Mouse (Mus musculus) spleen, adult 2 months (tissue): ENCODE data around the gene Pcif1. TPM values are rescaled to one million over a fixed set of nuclear protein-coding genes. Genes with fewer than 3 reads are reported as not detected.
A peak's percentile ranks its signal among the peaks of the same experiment; 100 is the strongest.

ENCODE experiments used
- DNase-seq, 2 experiments: peaks; one replicate each; pipeline versions ENCODE4 v3.0.0 to v3.0.0-alpha.2; 2012 to 2021; ENCODE audit warnings: low spot score in 2 of 2, low read depth in 1 of 2
- H3K27ac ChIP-seq: fragments of 200-500 bp; 2 replicates; pipeline ENCODE4 v1.5.1; 2012; ENCODE audit warnings: low read length, inconsistent platforms; ENCODE audit not compliant: insufficient read depth
- H3K27me3 ChIP-seq: fragments of 200-500 bp; 2 replicates; pipeline ENCODE4 v1.6.1; 2012; ENCODE audit warnings: mild to moderate bottlenecking, moderate library complexity, low read length, inconsistent platforms; ENCODE audit not compliant: control insufficient read depth, insufficient read depth
- H3K36me3 ChIP-seq: fragments of 200-500 bp; 2 replicates; pipeline ENCODE4 v1.6.1; 2012; ENCODE audit warnings: mild to moderate bottlenecking, low read length, inconsistent platforms; ENCODE audit not compliant: control insufficient read depth, insufficient read depth
- H3K4me1 ChIP-seq: fragments of 200-500 bp; 2 replicates; pipeline ENCODE4 v1.6.1; 2011; ENCODE audit warnings: inconsistent platforms; ENCODE audit not compliant: control insufficient read depth, insufficient read depth, insufficient read length
- H3K4me3 ChIP-seq: fragments of 200-500 bp; 2 replicates; pipeline ENCODE4 v1.5.1; 2011; ENCODE audit warnings: mild to moderate bottlenecking, inconsistent platforms; ENCODE audit not compliant: insufficient read depth, insufficient read length; ENCODE audit errors: extremely low read depth
- CTCF ChIP-seq: fragments of 200-500 bp; IDR thresholded peaks from 2 replicates; pipeline ENCODE4 v1.5.1; 2011; ENCODE audit warnings: mild to moderate bottlenecking, inconsistent platforms; ENCODE audit not compliant: insufficient read depth, insufficient read length, insufficient replicate concordance; ENCODE audit errors: extremely low read depth
- POLR2A ChIP-seq: fragments of 200-500 bp; IDR thresholded peaks from 2 replicates; pipeline ENCODE4 v1.6.1; 2011; ENCODE audit warnings: low read depth, low read length, inconsistent platforms
- WGBS: fragments of 180-500 bp; shearing (Covaris S2); methylation state at CpG from one replicate; pipeline ENCODE4 v1.1.7; 2018; 5-methylcytosine and 5-hydroxymethylcytosine counted together
- polyA plus RNA-seq: library from polyadenylated mRNA; depleted of rRNA; stranded (reverse); fragments of >200 nt; gene quantifications from 2 replicates; pipeline ENCODE4 v1.2.3, GENCODE M21; 2012; rRNA removed

Gene Pcif1
- polyA plus RNA-seq, 1 experiment: 33.2 TPM

DNA sequence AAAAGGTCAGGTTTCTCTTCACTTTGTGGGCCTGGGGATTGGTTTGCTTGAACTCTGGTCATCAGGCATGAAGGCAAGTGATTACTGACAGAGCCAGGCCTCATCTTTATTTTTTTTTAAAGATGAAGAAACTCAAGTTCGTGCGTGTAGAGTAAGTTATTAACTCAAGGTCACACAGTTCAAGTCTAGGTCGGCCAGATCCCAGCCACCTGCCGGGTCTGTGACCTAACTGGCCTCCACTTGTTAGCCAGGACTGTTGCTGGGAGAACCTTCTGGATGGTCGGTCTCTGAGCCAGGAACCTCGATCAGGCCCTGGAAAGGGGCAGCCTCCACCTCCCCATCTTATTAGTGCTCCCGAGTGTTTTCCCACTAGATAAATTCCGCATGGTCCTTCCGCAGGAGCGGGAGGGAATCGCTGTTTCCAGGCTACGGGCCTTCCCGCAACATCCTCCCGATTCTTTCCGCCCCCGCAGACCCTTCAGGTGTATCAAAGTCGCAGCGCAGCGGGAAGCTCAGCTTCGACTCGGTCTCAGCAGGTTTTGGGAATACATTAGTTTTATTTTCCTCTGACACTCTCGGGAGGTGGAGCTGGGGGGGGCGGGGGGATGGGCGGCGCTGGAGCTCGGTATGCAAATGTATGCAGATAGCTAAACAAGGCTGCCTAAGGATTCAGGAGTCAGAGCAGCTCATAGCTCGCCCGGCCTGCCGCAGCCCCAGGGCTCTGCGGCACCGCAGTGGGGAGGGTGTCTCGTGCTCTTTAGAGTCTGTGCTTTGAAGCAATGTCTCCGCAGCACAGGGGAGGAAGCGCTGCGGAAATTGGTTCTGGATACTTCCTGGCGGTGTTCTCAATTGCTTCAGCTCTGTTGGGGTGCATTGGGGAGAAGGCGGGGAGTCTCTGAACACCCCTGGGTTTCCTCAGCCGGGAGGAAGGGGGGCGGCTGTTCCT is 59.3 kb downstream of the Pcif1 start:
- Histone ChIP-seq H3K27me3 (peaks cover 3% of the 10 kb centered on the region), H3K4me1 (peaks cover 28% of the 10 kb centered on the region; the same call in 1 of the 2 replicates), H3K27ac (no peak overlapping the region), H3K36me3 (no peaks in the 10 kb centered on the region), H3K4me3 (peak overlapping the region; percentile 16; the same call in 1 of the 2 replicates)
- WGBS: 11% methylated on average over 39 of the region's 39 CpGs
- DNase-seq: peak; percentile 30 to 43
- no peak for TF ChIP-seq CTCF
- TF ChIP-seq POLR2A: no peak

DNA sequence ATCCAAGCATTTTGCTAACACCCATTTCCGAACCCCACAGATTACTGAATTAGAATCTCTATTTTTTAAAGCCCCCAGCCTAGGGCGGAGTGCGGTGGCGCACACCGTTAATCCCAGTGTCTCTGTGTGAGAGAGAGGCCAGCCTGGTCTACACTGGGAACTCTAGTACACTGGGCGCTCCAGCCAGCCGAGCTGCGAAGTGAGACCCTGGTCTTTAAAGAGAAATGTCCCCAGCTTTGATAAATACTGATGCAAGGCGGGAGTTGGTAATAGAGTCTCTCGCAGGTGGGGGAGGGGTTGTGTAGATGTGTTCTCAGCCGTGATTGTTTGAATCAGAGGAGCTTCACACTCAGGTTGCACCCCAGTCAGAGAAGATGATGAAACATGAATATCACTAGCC is 60.0 kb downstream of the Pcif1 start:
- 7% methylated on average over 11 of the region's 11 CpGs for whole genome bisulfite sequencing
- peaks cover 3% of the 10 kb centered on the region for H3K27me3 ChIP-seq
- DNase-seq: no peak
- H3K27ac ChIP-seq: no peak overlapping the region
- H3K36me3 ChIP-seq: no peaks in the 10 kb centered on the region
- TF ChIP-seq CTCF: no peak
- no peak for TF ChIP-seq POLR2A
- peaks cover 28% of the 10 kb centered on the region; the same call in 1 of the 2 replicates for H3K4me1 ChIP-seq
- H3K4me3 ChIP-seq: peak overlapping the region; percentile 12; the same call in 1 of the 2 replicates

DNA sequence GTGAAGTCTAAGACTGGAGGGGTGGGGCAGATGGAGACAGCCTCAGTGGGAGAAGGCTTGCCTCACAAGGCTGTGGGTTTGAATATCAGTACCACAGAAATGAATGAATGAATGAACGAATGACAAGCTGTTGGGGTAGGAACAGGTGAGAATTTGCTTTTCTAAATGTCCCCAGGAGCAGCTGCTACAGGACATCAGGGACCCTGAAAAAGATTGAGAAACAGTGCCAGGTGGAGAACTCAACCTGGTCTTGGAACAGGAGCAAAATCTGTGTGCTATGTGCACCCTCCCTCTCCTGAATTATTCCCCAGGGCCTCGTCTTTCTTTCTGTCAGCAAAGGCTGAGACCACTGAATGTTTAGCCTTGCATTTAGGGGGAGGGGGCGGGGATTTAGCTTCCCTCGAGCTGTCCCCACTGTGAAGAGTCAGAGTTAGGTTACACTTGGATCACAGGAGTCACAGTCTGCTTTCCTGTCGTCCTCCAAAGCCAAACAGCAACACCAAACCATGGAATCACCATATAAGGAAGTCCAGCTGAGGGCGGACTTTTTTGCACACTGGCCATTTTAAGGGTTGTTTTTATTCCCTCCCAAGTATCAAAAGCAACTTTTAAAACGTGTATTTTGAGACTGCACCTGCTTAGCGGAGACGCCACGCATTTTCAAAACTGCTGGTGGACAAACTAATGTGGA is 61.2 kb downstream of the Pcif1 start, which contains the start of gene Mmp9:
Mmp9 (plus strand) TSS at position 641 of the 691 bp plus-strand sequence.
- no peak within 1 kb of the TSS for H3K27ac ChIP-seq
- no peak within 1 kb of the TSS for H3K4me3 ChIP-seq
- H3K4me1 ChIP-seq: peaks cover 28% of the 10 kb centered on the region; the same call in 1 of the 2 replicates
- no peaks in the 10 kb centered on the region for H3K27me3 ChIP-seq
- DNase-seq: no peak
- H3K36me3 ChIP-seq: no peaks in the 10 kb centered on the region
- TF ChIP-seq POLR2A (no peak), CTCF (no peak)
- WGBS: 19% methylated on average over 10 of the region's 10 CpGs

DNA sequence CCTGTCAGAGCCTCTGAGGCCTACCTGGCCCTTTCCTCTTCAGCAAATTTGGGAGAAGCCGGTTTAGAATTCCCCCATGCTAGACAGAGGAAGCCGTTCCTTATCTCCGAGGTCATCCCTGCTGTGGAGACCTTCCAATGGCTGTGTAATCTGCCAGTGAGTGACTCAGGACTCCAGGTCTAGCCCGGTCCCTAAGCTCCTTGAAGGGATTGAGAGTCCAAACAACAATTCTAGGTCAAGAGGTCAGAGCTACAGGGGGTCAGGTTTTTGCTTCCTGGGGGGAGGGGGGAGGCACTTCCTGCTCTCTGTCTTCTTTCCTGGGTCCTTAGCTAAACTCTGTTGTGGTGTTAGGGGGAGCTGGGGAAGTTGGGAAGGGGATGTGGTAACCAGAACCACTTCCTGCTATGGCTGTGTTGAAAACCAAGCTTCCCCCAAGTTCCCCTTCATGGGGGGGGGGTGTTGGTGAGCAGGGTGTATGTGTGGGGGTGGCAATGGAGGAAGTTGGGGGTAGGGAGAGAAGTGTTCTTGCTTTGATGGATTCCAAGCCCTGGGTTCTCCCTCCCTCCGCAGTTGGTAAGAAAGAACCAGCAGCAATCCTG is 63.7 kb downstream of the Pcif1 start:
- DNase-seq: peak; percentile 63 to 74
- no peak overlapping the region for H3K4me3 ChIP-seq
- no peaks in the 10 kb centered on the region for H3K36me3 ChIP-seq
- WGBS: 2% methylated on average over 5 of the region's 5 CpGs
- H3K27ac ChIP-seq: no peak overlapping the region
- H3K27me3 ChIP-seq: no peaks in the 10 kb centered on the region; the same call in 1 of the 2 replicates
- TF ChIP-seq POLR2A (no peak), CTCF (no peak)
- peaks cover 28% of the 10 kb centered on the region; the same call in 1 of the 2 replicates for H3K4me1 ChIP-seq

Other genes with a start within 250 kb of the Pcif1 start
- not detected in 2 replicates for gene Wfdc16, start 240.5 kb upstream of the Pcif1 start, polyA plus RNA-seq
- not detected in 2 replicates for gene Wfdc10, start 223.3 kb upstream of the Pcif1 start, polyA plus RNA-seq
- gene Wfdc9, start 222.7 kb upstream of the Pcif1 start, polyA plus RNA-seq: not detected in 2 replicates
- gene Wfdc11, start 205.2 kb upstream of the Pcif1 start, polyA plus RNA-seq: not detected in 2 replicates
- gene Wfdc13, start 194.2 kb upstream of the Pcif1 start, polyA plus RNA-seq: not detected in 2 replicates
- not detected in 2 replicates for gene Spint4, start 180.8 kb upstream of the Pcif1 start, polyA plus RNA-seq
- gene Spint5, start 164.0 kb upstream of the Pcif1 start, polyA plus RNA-seq: not detected in 2 replicates
- 0.18 and 0.34 TPM in 2 replicates for gene Wfdc3, start 133.4 kb upstream of the Pcif1 start, polyA plus RNA-seq
- gene Dnttip1, start 133.3 kb upstream of the Pcif1 start, polyA plus RNA-seq: 38.9 and 48.0 TPM in 2 replicates
- 92.8 and 97.2 TPM in 2 replicates for gene Ube2c, start 109.4 kb upstream of the Pcif1 start, polyA plus RNA-seq
- gene Tnnc2, start 99.3 kb upstream of the Pcif1 start, polyA plus RNA-seq: not detected in 2 replicates
- 9.5 and 12.9 TPM in 2 replicates for gene Snx21, start 93.5 kb upstream of the Pcif1 start, polyA plus RNA-seq
- gene Acot8, start 74.4 kb upstream of the Pcif1 start, polyA plus RNA-seq: 44.9 and 54.1 TPM in 2 replicates
- gene Zswim3, start 74.2 kb upstream of the Pcif1 start, polyA plus RNA-seq: 2.5 and 3.0 TPM in 2 replicates
- 7.7 and 9.3 TPM in 2 replicates for gene Zswim1, start 56.6 kb upstream of the Pcif1 start, polyA plus RNA-seq
- 0.16 and 0.40 TPM in 2 replicates for gene Spata25, start 50.8 kb upstream of the Pcif1 start, polyA plus RNA-seq
- gene Ctsa, start 46.4 kb upstream of the Pcif1 start, polyA plus RNA-seq: 318 and 362 TPM in 2 replicates
- gene Neurl2, start 45.8 kb upstream of the Pcif1 start, polyA plus RNA-seq: 5.7 and 9.6 TPM in 2 replicates
- gene Pltp, start 21.6 kb upstream of the Pcif1 start, polyA plus RNA-seq: 48.3 and 51.8 TPM in 2 replicates
- 37.8 and 47.5 TPM in 2 replicates for gene Zfp335, start 32.5 kb downstream of the Pcif1 start, polyA plus RNA-seq
- 16.0 and 26.6 TPM in 2 replicates for gene Mmp9, start 61.5 kb downstream of the Pcif1 start, polyA plus RNA-seq
- 1.2 and 1.3 TPM in 2 replicates for gene Slc12a5, start 81.5 kb downstream of the Pcif1 start, polyA plus RNA-seq
- gene Ncoa5, start 155.6 kb downstream of the Pcif1 start, polyA plus RNA-seq: 25.1 and 28.7 TPM in 2 replicates
- 66.9 and 97.0 TPM in 2 replicates for gene Cd40, start 176.3 kb downstream of the Pcif1 start, polyA plus RNA-seq
- not detected in 2 replicates for gene 1700025C18Rik, start 211.4 kb downstream of the Pcif1 start, polyA plus RNA-seq